Mouse (Mus musculus) heart, adult 2 months (tissue): ENCODE data around the gene Myt1l. TPM values are rescaled to one million over a fixed set of nuclear protein-coding genes. Genes with fewer than 3 reads are reported as not detected.

ENCODE experiments used
- DNase-seq, 2 experiments: peaks; one replicate each; pipeline ENCODE4 v3.0.0; 2021
- H3K27ac ChIP-seq: fragments of 200-600 bp; 2 replicates; pipeline ENCODE4 v1.8.1; 2022
- H3K27me3 ChIP-seq: fragments of 200-500 bp; 2 replicates; pipeline ENCODE4 v1.6.1; 2012; ENCODE audit warnings: mild to moderate bottlenecking, low read length, inconsistent platforms, mixed read lengths; ENCODE audit not compliant: control insufficient read depth, insufficient read depth
- H3K36me3 ChIP-seq: fragments of 200-500 bp; 2 replicates; pipeline ENCODE4 v1.6.1; 2012; ENCODE audit warnings: low read length, inconsistent platforms; ENCODE audit not compliant: control insufficient read depth, insufficient read depth
- H3K4me1 ChIP-seq: fragments of 200-500 bp; 2 replicates; pipeline ENCODE4 v1.6.1; 2011; ENCODE audit warnings: low read length; ENCODE audit not compliant: control insufficient read depth, insufficient read depth
- H3K4me3 ChIP-seq: fragments of 200-600 bp; 2 replicates; pipeline ENCODE4 v1.8.1; 2022
- H3K79me2 ChIP-seq: fragments of 200-500 bp; replicated peaks from 2 replicates; pipeline ENCODE4 v1.6.1; 2012; ENCODE audit warnings: mild to moderate bottlenecking, inconsistent platforms, low read length, moderate library complexity, mixed read lengths; ENCODE audit not compliant: control insufficient read depth, insufficient read depth
- H3K9ac ChIP-seq: fragments of 200-500 bp; 2 replicates; pipeline ENCODE4 v1.6.1; 2012; ENCODE audit warnings: low read depth, mild to moderate bottlenecking, control low read depth, inconsistent platforms, low read length, mixed read lengths
- CTCF ChIP-seq: fragments of 200-600 bp; IDR thresholded peaks from 2 replicates; pipeline ENCODE4 v1.8.1; 2022; ENCODE audit warnings: antibody characterized with exemption, mild to moderate bottlenecking, moderate library complexity
- EP300 ChIP-seq: fragments of 200-500 bp; IDR thresholded peaks from 2 replicates; pipeline ENCODE4 v1.6.1; 2011; ENCODE audit warnings: low read depth, low read length, control low read depth; ENCODE audit not compliant: insufficient read depth
- POLR2A ChIP-seq: fragments of 200-500 bp; IDR thresholded peaks from 2 replicates; pipeline ENCODE4 v1.6.1; 2011; ENCODE audit warnings: mild to moderate bottlenecking, low read depth, low read length, control low read depth; ENCODE audit not compliant: insufficient read depth
- WGBS: fragments of 180-500 bp; shearing (Covaris S2); methylation state at CpG from one replicate; pipeline ENCODE4 v1.1.7; 2018; 5-methylcytosine and 5-hydroxymethylcytosine counted together
- intact Hi-C: fragments of 180-260 bp; cut with DNase I; formaldehyde crosslinking; loops from one replicate; pipeline ENCODE4 v1.15.1; 2025
- polyA plus RNA-seq: library from polyadenylated mRNA; depleted of rRNA; stranded (reverse); fragments of >200 nt; gene quantifications from 2 replicates; pipeline ENCODE4 v1.2.3, GENCODE M21; 2012
- total RNA-seq, 2 experiments: library from RNA; stranded (reverse); gene quantifications; 2 replicates each; pipeline ENCODE4 v1.2.3; 2021

The Myt1l gene
- total and polyA plus RNA-seq, 3 experiments = 0.06 TPM; not detected in 2

GRCm38 (mm10) chr12:29822216-29822615 lies 294.0 kb downstream of the Myt1l start:
- H3K27ac ChIP-seq = no peak overlapping the region
- H3K79me2 ChIP-seq = no peaks in the 10 kb centered on the region
- TF ChIP-seq CTCF = no peak
- no peak for TF ChIP-seq EP300
- TF ChIP-seq POLR2A = no peak
- DNase-seq = no peak
- H3K4me1 ChIP-seq = peaks cover 5% of the 10 kb centered on the region; the same call in 1 of the 2 replicates
- intact Hi-C loops = no loop called here
- H3K27me3 ChIP-seq = no peaks in the 10 kb centered on the region
- H3K36me3 ChIP-seq = no peaks in the 10 kb centered on the region
- WGBS = 64% methylated on average over 3 of the region's 3 CpGs
- no peak overlapping the region for H3K9ac ChIP-seq
- no peak overlapping the region for H3K4me3 ChIP-seq

GRCm38 (mm10) chr12:29823766-29824417 lies 295.7 kb downstream of the Myt1l start:
- Histone ChIP-seq H3K36me3 (no peaks in the 10 kb centered on the region), H3K79me2 (no peaks in the 10 kb centered on the region), H3K4me3 (no peak overlapping the region), H3K4me1 (peaks cover 5% of the 10 kb centered on the region; the same call in 1 of the 2 replicates), H3K27ac (no peak overlapping the region), H3K9ac (no peak overlapping the region), H3K27me3 (no peaks in the 10 kb centered on the region)
- no peak for DNase-seq
- TF ChIP-seq EP300 (no peak), POLR2A (no peak), CTCF (no peak)
- intact Hi-C loops = no loop called here
- WGBS = 66% methylated on average over 10 of the region's 10 CpGs

- DNase-seq = peak in 1 of 2 experiments; percentile 18
- H3K4me1 ChIP-seq = no peaks in the 10 kb centered on the region
- no peaks in the 10 kb centered on the region for H3K79me2 ChIP-seq
- H3K27me3 ChIP-seq = no peaks in the 10 kb centered on the region
- TF ChIP-seq EP300 (peak; percentile 81; the same call in 1 of the 2 replicates), POLR2A (no peak)
- H3K27ac ChIP-seq = peak overlapping the region; percentile 34; the same call in 1 of the 2 replicates
- H3K36me3 ChIP-seq = no peaks in the 10 kb centered on the region
- no peak overlapping the region for H3K9ac ChIP-seq
- no peak overlapping the region for H3K4me3 ChIP-seq
- intact Hi-C loops = no loop called here
These were observed 302.4 kb downstream of the Myt1l start for GRCm38 (mm10) chr12:29830571-29830970.

GRCm38 (mm10) chr12:29831356-29831755 lies 303.2 kb downstream of the Myt1l start:
- intact Hi-C loops = no loop called here
- H3K4me3 ChIP-seq = no peak overlapping the region
- no peak for TF ChIP-seq POLR2A
- TF ChIP-seq EP300 = no peak
- no peaks in the 10 kb centered on the region for H3K27me3 ChIP-seq
- H3K79me2 ChIP-seq = no peaks in the 10 kb centered on the region
- 60% methylated on average over 11 of the region's 11 CpGs for WGBS
- no peak overlapping the region for H3K27ac ChIP-seq
- no peak overlapping the region for H3K9ac ChIP-seq
- H3K4me1 ChIP-seq = no peaks in the 10 kb centered on the region
- peak in 1 of 2 experiments; percentile 12 for DNase-seq
- H3K36me3 ChIP-seq = no peaks in the 10 kb centered on the region

- no peak for DNase-seq
- WGBS = 71% methylated on average over 5 of the region's 5 CpGs
- H3K36me3 ChIP-seq = no peaks in the 10 kb centered on the region
- TF ChIP-seq EP300 = no peak
- peak; percentile 84 for TF ChIP-seq CTCF
- no peaks in the 10 kb centered on the region for H3K4me1 ChIP-seq
- no peak overlapping the region for H3K4me3 ChIP-seq
- no peaks in the 10 kb centered on the region for H3K79me2 ChIP-seq
- intact Hi-C loops = loop anchor here (1.0 to 5.0 kb wide), 3 partner anchors 43 to 161 kb away; no protein-coding TSS in a partner anchor
- no peaks in the 10 kb centered on the region for H3K27me3 ChIP-seq
- H3K9ac ChIP-seq = no peak overlapping the region
- no peak overlapping the region for H3K27ac ChIP-seq
These were observed 309.2 kb downstream of the Myt1l start for GRCm38 (mm10) chr12:29837301-29837791.

- no peaks in the 10 kb centered on the region for H3K4me1 ChIP-seq
- no peak overlapping the region for H3K9ac ChIP-seq
- no peak for DNase-seq
- intact Hi-C loops = loop anchor here (5.0 kb wide), 1 partner anchor 44 kb away; no protein-coding TSS in a partner anchor
- H3K36me3 ChIP-seq = no peaks in the 10 kb centered on the region
- no peak overlapping the region for H3K27ac ChIP-seq
- 77% methylated on average over 7 of the region's 7 CpGs for WGBS
- no peaks in the 10 kb centered on the region for H3K79me2 ChIP-seq
- TF ChIP-seq EP300 = no peak
- no peak for TF ChIP-seq CTCF
- TF ChIP-seq POLR2A = no peak
- H3K27me3 ChIP-seq = no peaks in the 10 kb centered on the region; the same call in 1 of the 2 replicates
- H3K4me3 ChIP-seq = no peak overlapping the region
These were observed 310.2 kb downstream of the Myt1l start for GRCm38 (mm10) chr12:29838421-29838820.
